Mouse (Mus musculus): ENCODE results near the gene Rpl12. TPM values are rescaled to one million over a fixed set of nuclear protein-coding genes. Genes with fewer than 3 reads are reported as not detected.

The Rpl12 gene
- polyA plus RNA-seq, 1 experiment = 554 TPM

- TF ChIP-seq CTCF (IDR thresholded peaks at IDR 0.05; ENCODE audit: borderline replicate concordance, extremely low read depth, insufficient read depth, insufficient read length) (peak; percentile 49; the same call in 1 of the 2 replicates), POLR2A (IDR thresholded peaks at IDR 0.05; ENCODE audit: borderline replicate concordance, extremely low read depth, insufficient read depth, insufficient read length, poor library complexity, severe bottlenecking) (0 out of 2 replicates have a peak, but pooled peaks have one; percentile 65)
- peak; percentile 97 for DNase-seq (ENCODE audit: low read depth)
These were observed 5.6 kb downstream of the Rpl12 start for GRCm38 (mm10) chr2:32966689-32967631.

DNA sequence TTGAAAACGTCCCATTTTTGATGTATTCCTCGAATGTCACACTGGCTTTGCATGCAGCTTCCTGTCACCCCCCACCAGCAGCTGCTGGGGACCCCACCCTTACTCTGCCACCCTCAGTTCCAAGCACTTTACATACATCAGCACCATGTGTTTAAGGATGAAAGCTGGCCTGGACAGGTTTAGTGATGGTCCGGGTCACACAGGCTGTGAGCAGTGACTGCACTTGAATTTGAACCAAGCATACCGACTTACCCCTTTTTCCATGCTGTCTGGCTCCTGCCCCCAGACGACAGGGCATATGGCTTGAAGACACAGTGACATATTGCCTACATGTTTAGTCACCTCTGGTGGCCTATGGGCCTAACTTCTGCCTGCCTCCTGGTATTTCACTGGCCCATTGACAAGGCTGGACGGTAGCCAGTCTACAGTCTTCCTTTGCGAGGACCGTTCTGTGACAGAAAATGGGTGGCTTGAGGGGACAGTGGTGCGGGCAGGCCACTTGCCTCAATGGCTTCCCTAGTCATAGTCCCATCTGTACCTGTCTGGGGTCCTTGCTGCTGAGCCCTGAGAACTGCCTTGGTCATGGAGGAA is 6.8 kb downstream of the Rpl12 start:
- no peak for DNase-seq (ENCODE audit: low read depth)
- no peak for TF ChIP-seq CTCF (IDR thresholded peaks at IDR 0.05; ENCODE audit: borderline replicate concordance, extremely low read depth, insufficient read depth, insufficient read length)
- no peak for TF ChIP-seq POLR2A (IDR thresholded peaks at IDR 0.05; ENCODE audit: borderline replicate concordance, extremely low read depth, insufficient read depth, insufficient read length, poor library complexity, severe bottlenecking)

- no peak for DNase-seq (ENCODE audit: low read depth)
- no peak for TF ChIP-seq POLR2A (IDR thresholded peaks at IDR 0.05; ENCODE audit: borderline replicate concordance, extremely low read depth, insufficient read depth, insufficient read length, poor library complexity, severe bottlenecking)
- TF ChIP-seq CTCF (IDR thresholded peaks at IDR 0.05; ENCODE audit: borderline replicate concordance, extremely low read depth, insufficient read depth, insufficient read length) = no peak
These were observed 8.0 kb downstream of the Rpl12 start for GRCm38 (mm10) chr2:32969326-32969725.

DNA sequence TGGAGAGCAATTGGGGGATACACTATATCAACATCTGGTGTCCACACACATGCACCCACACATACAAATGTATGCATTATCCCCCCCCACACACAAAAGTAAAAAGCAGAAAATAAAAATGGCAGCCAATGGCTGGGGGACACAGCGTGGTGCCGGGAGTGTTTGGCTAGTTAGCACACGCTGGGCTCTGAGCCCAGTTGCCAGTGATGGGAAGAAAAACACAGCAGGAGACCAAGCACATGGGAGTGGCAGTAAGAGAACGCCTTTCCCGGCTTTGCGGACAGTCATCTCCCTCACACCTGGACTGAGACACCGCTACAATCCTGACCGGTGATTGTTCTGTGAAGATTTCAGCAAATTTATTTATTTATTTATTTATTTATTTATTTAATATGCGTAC is 9.9 kb downstream of the Rpl12 start:
- TF ChIP-seq POLR2A (IDR thresholded peaks at IDR 0.05; ENCODE audit: borderline replicate concordance, extremely low read depth, insufficient read depth, insufficient read length, poor library complexity, severe bottlenecking) = no peak
- no peak for TF ChIP-seq CTCF (IDR thresholded peaks at IDR 0.05; ENCODE audit: borderline replicate concordance, extremely low read depth, insufficient read depth, insufficient read length)
- DNase-seq (ENCODE audit: low read depth) = peak; percentile 82

DNA sequence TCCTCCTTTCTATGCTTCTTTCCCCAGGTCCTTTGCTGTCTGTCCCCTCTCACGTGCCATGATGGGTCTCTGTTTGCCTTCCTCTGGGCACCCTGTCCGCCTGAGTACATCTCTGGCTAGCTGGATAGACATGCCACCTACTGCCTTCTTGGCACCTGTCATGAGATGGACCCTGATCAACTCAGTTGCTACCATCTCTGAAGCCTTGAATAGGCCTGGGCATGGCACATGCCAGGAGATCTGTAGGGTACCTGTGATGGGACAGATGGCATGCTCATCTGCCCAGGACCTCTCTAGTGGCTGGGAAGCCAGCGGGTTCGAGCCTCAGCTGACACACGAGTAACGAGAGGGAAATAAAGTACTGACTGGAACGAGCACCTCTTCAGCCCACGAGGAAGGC is 12.9 kb downstream of the Rpl12 start:
- DNase-seq (ENCODE audit: low read depth) = no peak
- TF ChIP-seq POLR2A (IDR thresholded peaks at IDR 0.05; ENCODE audit: borderline replicate concordance, extremely low read depth, insufficient read depth, insufficient read length, poor library complexity, severe bottlenecking) (no peak), CTCF (IDR thresholded peaks at IDR 0.05; ENCODE audit: borderline replicate concordance, extremely low read depth, insufficient read depth, insufficient read length) (no peak)

- no peak for TF ChIP-seq CTCF (IDR thresholded peaks at IDR 0.05; ENCODE audit: borderline replicate concordance, extremely low read depth, insufficient read depth, insufficient read length)
- TF ChIP-seq POLR2A (IDR thresholded peaks at IDR 0.05; ENCODE audit: borderline replicate concordance, extremely low read depth, insufficient read depth, insufficient read length, poor library complexity, severe bottlenecking) = no peak
- peak; percentile 55 for DNase-seq (ENCODE audit: low read depth)
These were observed 15.8 kb downstream of the Rpl12 start for GRCm38 (mm10) chr2:32977114-32977513.

GRCm38 (mm10) chr2:32978675-32979074 is 17.3 kb downstream of the Rpl12 start:
- TF ChIP-seq POLR2A (IDR thresholded peaks at IDR 0.05; ENCODE audit: borderline replicate concordance, extremely low read depth, insufficient read depth, insufficient read length, poor library complexity, severe bottlenecking) = no peak
- DNase-seq (ENCODE audit: low read depth) = no peak

DNA sequence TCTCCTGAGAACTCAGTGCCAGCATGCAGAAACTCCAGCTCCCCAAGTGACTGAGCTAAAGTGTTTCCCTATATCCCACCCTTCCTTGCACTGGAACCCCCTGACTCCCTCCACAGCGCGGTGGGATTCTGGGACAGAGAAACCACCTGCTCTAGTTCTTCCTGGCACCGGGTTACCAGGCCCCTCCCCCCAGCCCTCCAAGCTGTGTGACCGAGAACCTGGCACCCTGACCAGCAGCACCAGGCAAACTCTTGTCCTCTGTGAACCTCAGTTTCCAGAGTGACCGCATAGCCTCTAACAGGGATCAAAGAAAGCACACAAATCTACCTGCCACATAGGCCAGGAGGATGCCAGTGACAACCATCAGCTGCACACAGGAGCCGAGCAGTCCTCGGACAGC is 18.3 kb downstream of the Rpl12 start:
- DNase-seq (ENCODE audit: low read depth) = no peak
- no peak for TF ChIP-seq POLR2A (IDR thresholded peaks at IDR 0.05; ENCODE audit: borderline replicate concordance, extremely low read depth, insufficient read depth, insufficient read length, poor library complexity, severe bottlenecking)

DNA sequence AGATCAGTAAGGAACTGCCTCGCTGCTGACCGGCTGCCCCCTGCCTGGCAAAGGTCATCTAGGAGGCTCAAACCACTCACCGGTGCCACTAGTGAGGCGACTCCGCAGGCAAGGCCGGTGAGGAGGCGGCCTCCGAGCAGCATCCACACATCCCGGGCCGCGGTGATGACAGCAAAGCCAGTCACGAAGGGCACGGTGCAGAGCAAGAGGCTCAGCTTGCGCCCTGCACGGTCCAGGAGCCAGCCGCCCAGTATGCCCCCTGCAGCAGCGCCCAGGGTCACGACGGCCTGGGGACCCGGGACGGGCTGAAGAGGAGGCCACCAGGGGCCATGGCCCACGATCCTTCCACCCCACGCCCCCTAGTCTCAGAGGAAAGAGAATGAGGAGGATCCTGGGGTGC is 19.9 kb downstream of the Rpl12 start:
- no peak for DNase-seq (ENCODE audit: low read depth)
- TF ChIP-seq POLR2A (IDR thresholded peaks at IDR 0.05; ENCODE audit: borderline replicate concordance, extremely low read depth, insufficient read depth, insufficient read length, poor library complexity, severe bottlenecking) = no peak
- TF ChIP-seq CTCF (IDR thresholded peaks at IDR 0.05; ENCODE audit: borderline replicate concordance, extremely low read depth, insufficient read depth, insufficient read length) = no peak

DNA sequence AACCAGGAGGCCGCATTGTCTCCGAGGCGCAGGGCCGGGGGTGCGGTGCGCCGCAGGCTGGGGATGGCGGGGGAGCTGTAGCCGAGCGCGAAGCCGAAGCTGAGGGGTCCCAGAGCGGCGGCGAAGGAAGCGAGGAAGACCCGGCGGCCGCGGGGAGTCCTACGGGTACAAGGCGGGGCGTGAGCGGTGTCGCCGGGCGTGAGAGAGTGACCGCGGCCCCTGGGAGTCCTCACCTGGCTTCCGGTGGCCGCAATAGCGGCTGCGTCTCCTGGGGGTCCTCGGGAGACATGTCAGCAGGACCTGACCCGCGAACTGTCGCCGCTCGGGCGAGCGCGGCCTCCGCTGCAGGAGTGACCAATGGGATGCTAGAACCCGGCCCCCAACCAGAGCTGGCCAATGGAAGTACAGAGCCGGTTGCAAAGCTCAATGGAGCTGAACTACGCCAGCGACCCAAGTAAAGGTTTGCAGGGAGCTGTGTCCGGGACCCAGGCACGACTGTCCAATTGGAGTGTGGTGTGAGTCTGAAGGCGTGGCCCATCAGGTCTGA is 20.4 kb downstream of the Rpl12 start, which contains the start of gene Slc2a8:
Slc2a8 (minus strand) TSS at position 359 of the 547 bp plus-strand sequence.
- no peak for TF ChIP-seq CTCF (IDR thresholded peaks at IDR 0.05; ENCODE audit: borderline replicate concordance, extremely low read depth, insufficient read depth, insufficient read length)
- peak; percentile 80; the same call in 1 of the 2 replicates for TF ChIP-seq POLR2A (IDR thresholded peaks at IDR 0.05; ENCODE audit: borderline replicate concordance, extremely low read depth, insufficient read depth, insufficient read length, poor library complexity, severe bottlenecking)

GRCm38 (mm10) chr2:32982700-32983099 is 21.3 kb downstream of the Rpl12 start:
- no peak for DNase-seq (ENCODE audit: low read depth)
- TF ChIP-seq CTCF (IDR thresholded peaks at IDR 0.05; ENCODE audit: borderline replicate concordance, extremely low read depth, insufficient read depth, insufficient read length) (no peak), POLR2A (IDR thresholded peaks at IDR 0.05; ENCODE audit: borderline replicate concordance, extremely low read depth, insufficient read depth, insufficient read length, poor library complexity, severe bottlenecking) (no peak)

More for the DNA sequence above, 20.4 kb downstream of the Rpl12 start, which contains the start of gene Slc2a8:
- DNase-seq (ENCODE audit: low read depth) = peak; percentile 98
